Mouse (Mus musculus) erythroblast, embryonic 14.5 days (primary cell): Measurements from ENCODE around the gene Ciao2a. TPM values are rescaled to one million over a fixed set of nuclear protein-coding genes. Genes with fewer than 3 reads are reported as not detected.

Experiments
- H3K27me3 ChIP-seq: 2 replicates; pipeline ENCODE4 v1.6.1; 2012; ENCODE audit warnings: inconsistent platforms; ENCODE audit not compliant: control insufficient read depth
- H3K36me3 ChIP-seq: 2 replicates; pipeline ENCODE4 v1.6.1; 2012; ENCODE audit warnings: mild to moderate bottlenecking, inconsistent platforms; ENCODE audit not compliant: control insufficient read depth
- H3K4me1 ChIP-seq: 2 replicates; pipeline ENCODE4 v1.6.1; 2012; ENCODE audit warnings: inconsistent platforms; ENCODE audit not compliant: control insufficient read depth
- H3K4me3 ChIP-seq: replicated peaks from 2 replicates; pipeline ENCODE3; 2012; ENCODE audit warnings: moderate library complexity, mild to moderate bottlenecking, inconsistent platforms
- H3K9me3 ChIP-seq: 2 replicates; pipeline ENCODE4 v1.6.1; 2012; ENCODE audit warnings: low read length, inconsistent platforms, mixed read lengths; ENCODE audit not compliant: control insufficient read depth
- GATA1 ChIP-seq: IDR thresholded peaks from 2 replicates; pipeline ENCODE4 v1.6.1; 2012; ENCODE audit warnings: low read length, inconsistent platforms, mixed read lengths
- TAL1 ChIP-seq: IDR thresholded peaks from 3 replicates; pipeline ENCODE4 v1.6.1; 2012; ENCODE audit warnings: low read length, inconsistent platforms, mixed read lengths
- polyA plus RNA-seq: library from polyadenylated mRNA; stranded (reverse); fragments of >175 nt; gene quantifications from 2 replicates; pipeline ENCODE4 v1.2.3, GENCODE M21; 2012

Gene Ciao2a
- polyA plus RNA-seq, 1 experiment: 3.8 TPM

DNA sequence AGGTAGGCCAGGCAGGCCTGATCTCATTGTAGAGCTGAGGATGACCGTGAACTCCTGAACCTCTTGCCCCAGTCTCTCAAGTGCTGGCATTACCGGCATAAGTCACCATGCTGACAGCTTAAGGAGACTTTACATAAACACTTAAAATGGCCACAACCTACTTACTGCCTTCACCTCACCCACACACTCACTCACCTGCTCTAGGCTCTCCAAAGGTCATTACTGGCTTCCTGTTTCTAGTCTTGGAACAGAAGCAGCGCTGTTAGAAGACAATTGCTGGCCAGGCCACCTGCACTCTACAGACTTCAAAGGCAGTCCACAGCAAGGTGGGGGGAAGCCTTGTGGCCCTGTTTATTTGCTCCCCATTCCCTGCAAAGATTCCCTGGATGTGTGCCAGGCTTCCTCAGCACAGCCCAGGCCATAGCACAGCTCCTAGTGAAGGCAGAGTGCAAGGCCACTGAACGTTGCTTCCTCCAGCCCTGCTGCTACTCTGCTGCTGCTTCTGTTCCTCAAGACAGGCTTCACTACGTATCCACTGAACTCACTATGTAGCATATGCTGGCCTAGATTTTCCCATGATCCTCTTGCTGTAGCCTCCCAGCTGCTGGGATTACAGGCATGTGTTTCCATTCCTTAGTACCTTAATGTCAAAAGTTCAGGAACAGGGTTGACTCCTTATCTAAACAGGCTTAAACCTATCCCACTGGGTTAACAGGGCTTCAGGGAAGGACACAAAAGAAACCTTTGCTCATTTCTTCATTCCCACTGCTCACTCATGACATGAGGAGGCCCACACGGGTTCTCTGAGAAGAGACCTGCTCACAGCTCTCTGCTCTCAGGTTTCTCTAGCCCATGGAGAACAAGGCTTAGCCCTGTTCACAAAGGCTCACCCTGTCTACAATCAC, 34.8 kb upstream of the Ciao2a start:
- no peak for TF ChIP-seq TAL1
- H3K4me1 ChIP-seq: peaks cover 22% of the 10 kb centered on the region

DNA sequence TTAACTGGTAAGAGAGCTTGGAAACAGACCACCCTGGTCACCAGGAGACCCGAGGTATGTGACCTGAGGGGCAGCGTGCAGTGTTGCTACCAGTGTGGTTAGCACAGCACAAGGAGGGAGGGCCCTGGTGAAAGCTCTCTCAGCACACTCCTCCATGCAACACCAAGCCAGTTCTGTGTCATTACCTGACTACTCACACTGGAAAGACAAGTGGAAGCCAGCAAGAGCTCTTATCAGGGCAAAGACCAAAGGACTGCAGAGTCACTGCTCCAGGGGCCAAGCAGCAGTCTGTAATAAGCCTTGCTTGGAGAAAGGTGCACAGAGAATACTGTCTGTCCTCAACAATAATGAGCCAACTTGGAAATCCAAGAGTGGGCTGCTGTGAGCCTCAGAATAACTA, 33.7 kb upstream of the Ciao2a start:
- Histone ChIP-seq H3K4me3 (no peak overlapping the region), H3K4me1 (peaks cover 22% of the 10 kb centered on the region), H3K27me3 (no peaks in the 10 kb centered on the region), H3K9me3 (no peaks in the 10 kb centered on the region), H3K36me3 (peaks cover 99% of the 10 kb centered on the region)
- TF ChIP-seq GATA1 (no peak), TAL1 (no peak)

More for the DNA sequence above, 34.8 kb upstream of the Ciao2a start:
- Histone ChIP-seq H3K36me3 (peaks cover 99% of the 10 kb centered on the region), H3K9me3 (no peaks in the 10 kb centered on the region), H3K27me3 (no peaks in the 10 kb centered on the region), H3K4me3 (no peak overlapping the region)

DNA sequence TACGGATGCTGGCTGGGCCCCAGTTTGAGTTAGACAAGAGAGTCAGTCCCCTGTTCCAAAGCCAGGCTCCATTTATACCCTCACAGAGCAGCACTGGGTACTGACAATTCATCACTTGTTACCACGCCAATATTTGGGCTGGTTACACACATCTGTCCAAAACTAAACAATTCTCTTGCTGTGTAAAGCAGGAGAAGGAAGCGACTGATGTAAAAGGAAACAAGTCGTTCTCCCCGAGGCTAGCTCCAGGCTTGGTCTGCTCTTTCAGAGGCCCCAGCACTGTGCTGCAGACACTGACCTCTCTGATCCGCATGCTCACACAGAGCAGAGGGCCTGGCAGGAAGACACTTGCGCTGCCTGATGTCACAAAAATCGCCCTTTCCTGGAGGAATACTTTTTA, 24.8 kb upstream of the Ciao2a start:
- TF ChIP-seq GATA1 (no peak), TAL1 (no peak)
- H3K36me3 ChIP-seq: peaks cover 98% of the 10 kb centered on the region

DNA sequence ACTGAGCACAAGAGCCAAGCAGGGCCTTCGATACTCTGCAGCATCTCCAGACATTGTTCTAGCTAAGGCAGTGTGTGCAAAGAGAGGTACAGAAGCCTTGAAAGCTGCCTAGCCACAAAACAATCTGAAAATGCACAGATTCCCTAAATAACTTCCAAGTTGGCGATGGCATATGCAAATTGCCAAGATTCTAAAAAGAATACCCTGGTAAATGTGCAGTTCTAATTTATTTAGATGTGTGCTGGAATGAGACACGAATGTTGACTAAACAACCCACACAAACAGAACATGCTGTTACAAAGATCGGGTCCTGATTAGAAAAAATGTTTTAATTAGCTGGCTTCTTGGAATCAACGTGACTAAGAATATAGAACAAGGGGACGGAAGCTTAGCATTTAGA, 23.7 kb upstream of the Ciao2a start:
- TF ChIP-seq GATA1 (no peak), TAL1 (no peak)
- Histone ChIP-seq H3K27me3 (no peaks in the 10 kb centered on the region), H3K4me1 (peaks cover 28% of the 10 kb centered on the region), H3K4me3 (no peak overlapping the region), H3K36me3 (peaks cover 98% of the 10 kb centered on the region), H3K9me3 (no peaks in the 10 kb centered on the region)

More for the DNA sequence above, 24.8 kb upstream of the Ciao2a start:
- Histone ChIP-seq H3K4me3 (no peak overlapping the region), H3K27me3 (no peaks in the 10 kb centered on the region), H3K4me1 (peaks cover 28% of the 10 kb centered on the region), H3K9me3 (no peaks in the 10 kb centered on the region)

DNA sequence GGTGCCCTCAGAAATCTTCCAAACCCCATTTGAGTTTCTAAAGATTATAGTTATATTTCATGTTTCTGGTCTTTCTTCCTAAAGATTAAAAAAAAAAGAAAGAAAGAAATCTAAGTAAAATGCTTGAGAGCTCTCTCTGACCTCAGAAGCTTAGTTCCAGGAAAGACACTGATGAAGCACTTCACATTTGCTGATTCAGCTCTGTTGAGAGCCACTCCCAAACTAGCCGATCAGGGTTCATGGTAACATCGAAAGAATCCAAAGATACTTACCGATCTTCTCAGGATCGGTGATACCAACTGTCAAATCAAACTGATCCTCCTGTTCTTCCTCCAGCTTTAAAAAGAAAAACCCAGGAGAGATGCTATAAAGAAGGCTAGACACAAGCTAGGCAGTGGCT, 21.8 kb upstream of the Ciao2a start:
- Histone ChIP-seq H3K27me3 (no peaks in the 10 kb centered on the region), H3K9me3 (no peaks in the 10 kb centered on the region), H3K4me1 (peaks cover 28% of the 10 kb centered on the region), H3K4me3 (no peak overlapping the region), H3K36me3 (peaks cover 99% of the 10 kb centered on the region)
- TF ChIP-seq TAL1 (no peak), GATA1 (no peak)

DNA sequence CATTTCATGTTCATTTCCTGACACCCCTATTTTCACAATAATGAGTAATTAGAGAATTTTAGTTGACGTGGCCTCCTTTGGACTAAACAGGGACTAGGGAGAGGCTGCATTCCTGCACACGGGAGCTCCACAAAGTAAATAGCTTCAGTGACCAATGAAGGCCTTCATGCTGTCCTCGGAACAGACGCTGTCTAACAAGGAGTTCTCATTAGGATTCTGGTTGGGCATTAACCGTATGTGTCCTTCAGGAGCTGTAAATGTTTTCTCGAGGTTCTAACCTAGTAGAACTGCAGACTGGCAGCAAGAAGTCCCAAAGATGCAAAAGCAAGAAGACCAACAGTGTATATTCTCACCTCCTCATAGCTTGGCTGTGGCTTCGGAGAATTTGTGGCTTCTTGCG, 21.2 kb upstream of the Ciao2a start:
- Histone ChIP-seq H3K27me3 (no peaks in the 10 kb centered on the region), H3K4me1 (peaks cover 28% of the 10 kb centered on the region), H3K4me3 (no peak overlapping the region), H3K36me3 (peaks cover 96% of the 10 kb centered on the region), H3K9me3 (no peaks in the 10 kb centered on the region)
- TF ChIP-seq GATA1 (no peak), TAL1 (no peak)

DNA sequence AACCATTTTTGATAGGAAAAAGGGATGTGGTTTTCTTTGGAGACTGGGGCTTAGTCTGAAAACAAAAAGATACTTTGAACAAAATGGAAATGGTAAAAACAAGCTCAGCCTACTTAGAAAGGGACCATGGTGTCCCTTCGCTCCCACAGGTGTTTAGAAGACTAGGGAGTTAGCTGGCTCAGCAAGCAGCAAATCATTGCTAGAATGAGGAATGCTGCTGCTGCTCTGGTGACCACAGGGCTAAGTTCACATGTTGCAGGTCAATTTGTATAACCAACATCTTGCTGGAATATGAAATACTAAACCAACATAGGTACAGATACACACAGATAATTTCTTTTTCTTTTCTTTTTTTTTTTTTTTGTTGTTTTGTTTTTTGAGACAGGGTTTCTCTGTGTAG, 16.8 kb upstream of the Ciao2a start:
- Histone ChIP-seq H3K9me3 (no peaks in the 10 kb centered on the region), H3K36me3 (peaks cover 88% of the 10 kb centered on the region), H3K27me3 (no peaks in the 10 kb centered on the region), H3K4me1 (peaks cover 17% of the 10 kb centered on the region), H3K4me3 (no peak overlapping the region)
- TF ChIP-seq TAL1: no peak

DNA sequence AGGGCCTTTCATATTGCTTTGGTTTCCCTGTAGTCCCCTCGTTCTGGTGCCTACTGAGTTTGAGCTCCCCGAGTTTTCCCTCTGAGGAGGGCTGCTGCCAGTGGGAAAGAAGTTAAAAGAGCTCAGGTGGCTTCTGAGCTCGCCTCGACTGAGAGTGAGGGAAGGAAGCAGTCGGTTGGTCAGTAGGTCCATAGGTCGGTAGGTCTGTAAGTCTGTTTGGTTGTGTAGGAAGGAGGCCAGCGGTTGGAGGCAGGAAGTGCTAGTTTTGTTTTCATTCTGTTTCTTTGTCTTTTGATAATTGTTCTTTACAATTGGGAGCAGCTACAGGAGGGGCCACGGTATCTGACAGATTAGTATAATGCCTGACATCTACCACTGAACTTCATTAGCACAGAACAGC, 16.3 kb upstream of the Ciao2a start:
- no peaks in the 10 kb centered on the region for H3K27me3 ChIP-seq
- H3K9me3 ChIP-seq: no peaks in the 10 kb centered on the region
- H3K4me3 ChIP-seq: no peak overlapping the region
- peaks cover 88% of the 10 kb centered on the region for H3K36me3 ChIP-seq
- no peak for TF ChIP-seq GATA1
- TF ChIP-seq TAL1: no peak
- peaks cover 14% of the 10 kb centered on the region for H3K4me1 ChIP-seq

DNA sequence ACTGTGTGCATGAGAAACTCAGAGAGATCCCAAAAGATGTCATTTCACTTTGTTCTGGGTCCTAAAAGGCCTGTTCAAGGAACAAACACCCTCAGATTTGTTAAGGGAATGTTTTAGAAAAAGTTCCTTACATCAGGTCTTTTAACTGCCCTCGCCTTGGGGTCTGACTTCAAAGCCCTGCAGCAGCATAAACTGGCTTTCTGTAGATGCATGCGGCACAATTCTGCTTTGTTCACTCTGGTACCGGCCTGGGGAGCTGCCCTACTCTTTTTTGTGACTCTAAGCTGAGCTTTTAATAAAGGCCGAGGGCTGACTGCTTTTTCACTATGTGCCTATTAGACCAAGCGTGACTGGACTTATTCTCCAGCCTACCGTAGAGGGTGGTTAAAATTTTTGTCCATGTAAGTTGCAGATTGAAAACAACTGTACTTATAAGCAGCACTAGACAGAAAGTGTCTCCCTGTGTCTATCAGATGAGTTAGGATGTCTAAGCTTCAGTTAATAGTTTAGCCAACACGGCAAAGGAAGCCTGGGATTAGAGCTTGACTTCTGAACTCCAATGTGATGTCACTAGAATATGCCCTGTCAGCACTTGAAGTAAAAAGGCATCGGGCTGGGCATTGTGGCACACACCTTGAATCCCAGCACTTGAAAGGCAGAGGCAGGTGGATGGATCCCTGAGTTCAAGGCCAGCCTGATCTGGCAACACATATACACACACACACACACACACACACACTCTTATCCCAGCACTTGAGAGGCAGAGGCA, 15.6 kb upstream of the Ciao2a start:
- Histone ChIP-seq H3K27me3 (no peaks in the 10 kb centered on the region), H3K4me1 (peaks cover 9% of the 10 kb centered on the region), H3K4me3 (no peak overlapping the region), H3K9me3 (no peaks in the 10 kb centered on the region), H3K36me3 (peaks cover 86% of the 10 kb centered on the region)
- TF ChIP-seq GATA1 (no peak), TAL1 (no peak)
